Mouse (Mus musculus) cerebellum, adult 11 months (tissue): ENCODE data around the gene Mrpl48.
A peak's percentile ranks its signal among the peaks of the same experiment; 100 is the strongest.

ENCODE experiments used
- DNase-seq: peaks from one replicate; pipeline ENCODE4 v3.0.0; 2022

The Mrpl48 gene

DNA sequence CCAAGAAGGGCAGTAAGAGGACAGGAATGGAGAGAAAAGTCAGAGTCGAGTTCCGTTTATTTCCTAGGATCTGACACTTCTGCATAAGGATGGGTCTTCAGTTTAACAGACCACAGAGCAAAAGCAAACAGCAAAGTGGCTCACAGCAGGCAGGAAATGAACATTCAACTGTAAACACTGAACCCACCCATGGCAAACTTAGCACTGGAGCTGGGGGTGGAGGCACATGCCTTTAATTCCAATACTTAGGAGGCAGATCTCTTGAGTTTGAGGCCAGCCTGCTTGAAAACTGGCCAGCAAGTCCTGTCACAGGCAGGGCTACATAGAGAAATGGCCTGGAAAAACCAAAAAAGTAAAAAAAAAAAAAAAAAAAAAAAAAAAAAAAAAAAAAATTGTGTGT is 74.6 kb downstream of the Mrpl48 start:
- DNase-seq: no peak

DNA sequence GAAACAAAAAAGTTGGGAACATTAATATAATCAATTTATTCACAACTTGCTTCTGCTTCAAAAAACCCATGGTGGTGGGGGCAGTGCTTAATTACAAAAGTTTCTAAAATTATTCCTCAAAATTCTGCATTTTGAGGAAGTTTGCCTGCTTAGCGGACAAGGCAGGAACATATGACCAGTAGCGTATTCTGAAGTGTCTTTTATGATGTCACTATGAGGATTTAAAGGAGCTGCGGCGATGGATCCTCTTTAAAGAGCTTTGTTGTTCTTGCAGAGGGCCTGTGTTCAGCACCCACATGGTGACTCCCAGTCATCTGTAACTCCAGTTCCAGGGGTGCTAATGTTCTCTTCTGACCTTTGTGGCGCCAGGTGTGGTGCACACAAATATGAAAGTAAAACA is 77.3 kb downstream of the Mrpl48 start:
- DNase-seq: no peak

DNA sequence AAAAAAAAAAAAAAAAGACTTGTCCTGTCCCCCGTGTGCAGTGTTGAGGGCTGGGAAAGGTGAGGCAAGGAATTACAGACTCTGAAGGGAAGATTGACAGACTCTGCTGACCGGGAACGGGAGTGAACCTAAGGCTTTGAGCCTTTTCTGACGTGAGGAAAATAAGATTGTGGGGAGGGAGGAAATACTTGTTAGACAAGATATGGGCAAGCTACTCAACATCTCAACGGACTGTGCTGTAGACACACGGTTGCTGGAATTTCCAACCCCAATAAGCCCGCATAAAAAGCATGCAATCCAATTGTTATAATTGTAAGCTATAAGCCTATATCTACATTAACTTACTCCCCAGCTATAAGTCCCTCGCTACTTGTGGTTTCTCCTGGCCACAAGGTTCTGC is 83.4 kb downstream of the Mrpl48 start:
- DNase-seq: no peak

DNA sequence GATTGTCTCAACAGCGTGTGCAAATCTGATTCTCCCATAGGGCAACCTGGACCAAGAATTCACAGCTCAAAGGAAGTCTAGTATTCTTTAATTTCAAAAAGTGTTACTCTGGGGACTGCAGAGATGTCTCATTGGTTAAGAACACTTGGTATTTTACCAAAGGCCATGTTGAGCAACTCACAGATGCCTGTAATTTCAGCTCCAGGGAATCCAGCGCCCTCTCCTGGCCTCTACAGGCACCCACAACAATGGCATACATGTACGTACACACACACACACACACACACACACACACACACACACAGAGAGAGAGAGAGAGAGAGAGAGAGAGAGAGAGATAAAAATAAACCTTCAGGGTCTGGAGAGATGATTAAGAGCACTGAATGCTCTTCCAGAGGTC is 85.9 kb downstream of the Mrpl48 start:
- no peak for DNase-seq

DNA sequence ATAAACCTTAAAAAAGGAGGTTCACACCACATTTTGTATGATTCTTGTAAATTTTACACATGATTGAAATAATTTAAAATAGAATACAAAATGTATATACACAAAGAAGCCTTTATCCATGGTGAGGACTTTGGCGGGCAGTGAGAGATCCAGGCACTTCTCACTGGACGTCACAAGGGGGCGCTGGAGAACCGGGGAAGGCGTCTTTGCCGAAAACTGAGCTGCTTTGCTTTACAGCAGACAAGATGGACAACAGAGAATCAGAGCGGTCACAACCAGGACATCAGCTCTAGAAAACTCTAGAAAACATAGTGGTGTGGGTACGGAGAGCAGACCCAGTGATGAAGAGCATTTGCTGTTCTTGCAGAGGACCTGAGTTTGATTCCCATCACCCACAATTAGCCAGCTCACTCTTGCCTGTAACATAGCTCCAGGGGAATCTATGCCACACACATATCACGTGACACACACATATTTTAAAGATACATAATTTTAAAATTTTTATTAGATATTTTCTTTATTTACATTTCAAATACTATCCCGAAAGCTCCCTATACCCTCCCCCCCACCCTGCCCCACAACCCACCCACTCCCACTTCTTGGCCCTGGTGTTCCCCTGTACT is 87.3 kb downstream of the Mrpl48 start:
- DNase-seq: peak; percentile 69

DNA sequence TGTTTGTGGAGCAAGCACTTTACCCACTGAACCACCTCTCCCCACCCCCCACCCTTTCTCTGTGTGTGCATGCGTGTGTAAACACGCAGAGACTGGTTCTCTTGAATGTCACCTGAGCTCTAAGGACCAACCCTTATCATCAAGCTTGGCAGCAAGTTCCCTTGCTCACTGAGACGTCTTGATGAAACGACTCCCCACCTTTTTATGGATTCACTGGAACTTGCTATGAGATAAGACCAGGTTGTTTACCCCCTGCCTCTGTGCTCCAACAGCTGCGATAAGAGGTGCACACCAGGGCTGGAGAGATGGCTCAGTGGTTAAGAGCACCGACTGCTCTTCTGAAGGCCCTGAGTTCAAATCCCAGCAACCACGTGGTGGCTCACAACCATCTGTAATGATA is 87.9 kb downstream of the Mrpl48 start:
- DNase-seq: no peak

DNA sequence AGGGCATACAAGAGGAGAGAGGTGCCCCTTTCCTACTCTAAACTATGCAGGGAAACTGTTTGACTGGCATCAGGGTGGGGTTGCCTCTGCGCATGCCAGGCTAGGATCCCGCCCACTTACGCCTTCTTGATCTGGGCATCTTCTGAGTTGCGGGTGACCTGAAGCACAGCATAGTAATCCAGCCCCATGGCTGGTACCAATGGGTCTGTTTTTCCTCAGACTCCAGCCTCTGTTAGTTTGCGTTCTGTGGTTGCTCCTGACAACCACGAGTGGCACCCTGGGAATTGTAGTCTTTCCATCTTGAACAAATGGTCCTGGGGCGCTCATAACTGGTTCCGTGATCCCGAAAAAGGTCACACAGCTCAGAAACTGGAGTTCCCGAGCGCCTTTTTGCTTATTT is 93.5 kb downstream of the Mrpl48 start, which contains the start of gene Dnajb13:
Gene Dnajb13, minus strand, starts transcription at position 388 of the 400 bp plus-strand sequence.
- DNase-seq: no peak

DNA sequence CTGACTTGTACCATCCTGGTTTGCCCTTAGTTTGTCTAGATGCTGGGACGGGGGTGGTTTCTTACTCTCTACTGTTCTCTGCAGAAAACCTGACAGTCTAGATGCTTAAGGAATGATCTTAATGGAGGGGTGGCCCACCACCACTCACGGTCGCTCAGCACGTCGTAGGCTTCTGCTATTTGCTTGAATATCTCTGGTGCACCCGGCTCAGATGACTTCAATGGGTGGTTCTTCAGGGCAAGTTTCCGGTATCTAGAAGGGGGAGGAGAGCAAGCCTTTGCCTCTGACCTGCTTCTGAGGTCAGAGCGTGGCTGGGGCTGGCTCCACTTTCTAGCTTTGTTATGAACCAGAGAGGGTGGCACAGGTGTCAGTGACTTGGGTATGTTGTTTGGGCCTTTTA is 96.5 kb downstream of the Mrpl48 start:
- DNase-seq: no peak

DNA sequence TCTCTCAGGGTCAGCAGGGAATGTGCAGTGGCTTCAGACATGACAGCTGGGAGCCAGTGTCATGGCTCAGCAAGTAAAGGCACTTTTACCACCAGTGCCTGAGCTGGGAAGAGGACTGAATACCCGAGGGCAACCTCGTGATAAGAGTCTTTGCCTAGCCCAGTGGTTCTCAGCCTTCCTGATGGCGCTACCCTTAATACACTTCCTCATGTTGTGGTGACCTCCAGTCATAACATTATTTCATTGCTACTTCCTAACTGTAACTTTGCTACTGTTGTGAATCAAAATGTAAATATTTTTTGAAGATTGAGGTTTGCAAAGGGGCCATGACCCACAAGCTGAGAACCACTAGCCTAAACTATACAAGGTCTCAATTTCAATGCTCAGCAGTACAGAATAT is 99.4 kb downstream of the Mrpl48 start:
- no peak for DNase-seq

DNA sequence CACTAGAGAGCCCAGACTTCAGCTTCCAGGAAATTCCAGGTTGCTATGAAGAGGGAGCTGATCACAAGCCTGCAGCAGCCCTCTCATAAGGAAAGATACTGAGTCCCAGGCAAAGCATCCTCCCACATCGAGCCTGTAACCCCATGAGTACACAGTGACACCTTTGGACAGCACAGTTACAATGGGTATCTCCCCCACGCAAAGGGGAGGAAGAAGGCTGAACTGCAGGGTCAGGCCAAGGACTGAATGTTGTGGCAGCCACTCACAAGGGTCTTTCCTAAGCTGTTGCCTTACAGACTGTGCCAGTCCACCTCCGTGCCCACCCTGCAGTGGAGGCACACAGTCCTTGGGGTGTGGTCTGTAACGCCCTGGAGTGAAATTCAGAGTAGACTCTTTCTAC is 101.6 kb downstream of the Mrpl48 start:
- no peak for DNase-seq

DNA sequence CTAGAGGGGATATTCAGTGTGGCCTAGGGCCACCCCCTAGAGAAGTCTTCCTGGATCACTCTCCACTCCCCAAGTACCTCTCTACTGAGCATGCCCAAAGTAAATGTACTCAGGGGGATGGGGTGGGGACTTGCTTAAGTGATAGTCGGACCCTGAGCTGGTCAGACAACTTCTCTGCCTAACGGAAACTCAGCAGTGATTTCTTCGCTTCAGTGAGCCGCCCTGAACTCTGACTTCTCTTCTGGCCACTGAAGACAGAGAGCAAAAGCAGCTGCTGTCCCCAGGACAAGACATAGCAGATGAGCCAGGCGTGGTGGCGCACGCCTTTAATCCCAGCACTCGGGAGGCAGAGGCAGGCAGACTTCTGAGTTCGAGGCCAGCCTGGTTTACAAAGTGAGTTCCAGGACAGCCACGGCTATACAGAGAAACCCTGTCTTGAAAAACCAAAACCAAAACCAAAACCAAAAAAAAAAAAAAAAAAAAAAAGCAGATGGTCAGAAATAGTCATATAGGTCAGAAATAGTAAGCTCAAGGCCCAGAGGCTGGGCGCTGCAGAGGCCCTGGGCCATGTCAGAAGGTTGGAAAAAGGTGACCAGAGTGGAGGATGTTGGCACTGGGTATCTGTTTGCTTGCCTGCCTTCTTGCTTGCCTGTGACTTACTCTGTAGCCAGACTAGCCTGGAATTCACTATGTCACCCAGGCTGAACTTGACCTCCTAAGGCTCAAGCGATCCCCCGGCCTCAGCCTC is 103.2 kb downstream of the Mrpl48 start:
- no peak for DNase-seq

DNA sequence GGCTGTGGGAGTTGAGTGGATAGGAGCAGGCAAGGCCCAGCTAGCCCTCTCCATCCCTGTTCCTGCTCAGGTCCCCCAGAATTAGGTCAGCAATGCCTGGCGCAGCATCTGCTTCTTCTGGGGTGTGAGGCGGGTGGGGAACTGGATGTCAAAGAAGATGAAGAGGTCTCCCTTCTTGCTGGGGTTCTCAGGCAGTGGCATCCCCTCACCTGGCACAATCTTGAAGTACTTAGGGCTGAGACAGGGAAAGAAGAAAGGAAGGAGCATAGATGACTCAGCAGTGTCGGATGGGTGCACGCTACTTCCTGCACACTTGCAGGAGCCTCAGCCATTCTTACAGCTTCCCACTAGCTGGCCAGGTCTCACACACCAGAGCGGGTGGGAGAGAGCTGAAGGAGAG is 105.0 kb downstream of the Mrpl48 start:
- DNase-seq: no peak

DNA sequence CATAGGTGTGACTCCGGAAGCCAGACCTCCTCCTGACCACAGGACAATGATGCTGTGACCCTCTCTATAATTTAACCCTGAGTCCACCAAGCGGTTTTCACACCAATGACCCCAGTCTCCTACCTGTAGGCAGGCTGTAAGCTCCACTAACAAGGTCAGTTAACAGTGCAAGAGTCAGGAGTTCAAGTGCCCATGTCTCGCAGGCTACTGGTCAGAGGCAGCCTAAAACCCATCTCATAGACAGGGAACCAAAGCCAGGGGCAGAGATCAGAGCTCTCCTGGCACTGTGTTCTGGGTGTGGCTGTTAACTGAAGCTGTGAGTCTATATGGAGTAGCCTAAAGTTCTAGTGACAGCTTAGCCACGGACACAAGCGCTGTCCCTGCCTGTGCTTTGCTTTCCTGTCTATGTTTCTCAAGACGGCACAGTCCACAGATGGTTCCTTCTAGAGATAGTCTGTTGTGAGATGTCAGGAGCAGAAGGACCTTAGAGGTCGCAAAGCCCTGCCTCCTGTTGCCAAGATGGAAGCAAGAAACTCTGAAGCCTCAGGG is 105.7 kb downstream of the Mrpl48 start:
- DNase-seq: no peak

DNA sequence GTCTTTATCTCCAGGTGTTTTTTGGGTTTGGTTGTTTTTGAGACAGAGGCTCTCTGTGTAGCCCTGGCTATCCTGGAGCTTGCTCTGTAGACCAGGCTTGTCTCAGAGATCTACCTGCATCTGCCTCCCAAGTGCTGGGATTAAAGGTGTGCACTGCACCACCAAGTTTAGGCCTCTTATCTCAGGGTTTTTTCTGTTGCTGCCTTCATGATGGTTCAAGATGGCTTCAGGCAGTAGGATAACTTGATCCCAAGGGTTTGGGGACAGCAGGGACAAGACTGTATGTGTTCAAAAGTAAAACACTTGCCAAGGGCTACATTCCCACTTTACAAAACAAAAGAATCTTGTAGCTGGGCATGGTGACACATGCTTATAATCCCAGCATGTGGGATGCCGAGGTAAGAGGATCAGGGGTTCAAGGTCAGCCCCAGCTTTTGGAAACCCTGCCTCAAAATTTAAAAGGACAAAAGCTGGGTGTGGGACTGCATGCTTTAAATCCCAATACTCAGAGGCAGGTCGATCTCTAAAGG is 106.2 kb downstream of the Mrpl48 start:
- no peak for DNase-seq

DNA sequence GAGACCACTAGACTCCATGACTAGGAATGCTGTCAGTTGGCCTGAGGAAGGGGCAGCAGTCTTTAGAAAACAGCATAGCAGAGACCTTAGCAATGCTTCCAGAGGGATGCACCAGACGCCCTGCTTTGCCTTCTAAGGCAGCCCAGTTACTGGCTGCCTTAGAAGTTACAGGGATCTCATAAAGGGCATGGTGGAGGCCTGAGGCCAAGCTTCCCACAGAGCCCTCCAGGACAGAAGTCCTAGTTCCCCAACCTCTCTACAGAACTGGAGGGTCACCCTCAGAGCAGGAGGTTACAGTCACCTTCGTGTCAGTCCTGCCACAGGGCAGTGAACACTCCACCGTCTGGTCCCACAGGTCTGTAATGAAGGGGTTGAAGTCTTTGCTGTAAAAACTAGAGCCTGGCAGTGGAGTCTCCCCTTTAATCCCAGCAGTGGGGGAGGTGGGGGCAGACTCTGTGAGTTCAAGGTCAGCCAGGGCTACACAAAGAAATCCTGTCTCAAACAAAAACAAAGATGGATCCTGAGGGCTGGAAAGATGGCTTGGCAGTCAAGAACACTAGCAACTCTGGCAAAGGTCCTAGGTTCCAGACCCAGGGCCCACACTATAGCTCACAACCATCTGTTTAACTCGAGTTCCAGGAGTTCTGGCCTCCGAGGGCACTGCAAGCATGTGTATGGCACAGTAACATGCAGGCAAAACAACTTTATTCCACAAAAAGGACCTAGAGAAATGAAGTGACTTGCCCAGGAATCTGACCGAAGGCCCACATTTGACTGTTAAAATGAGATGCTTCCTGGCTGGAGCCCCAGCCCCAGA is 106.9 kb downstream of the Mrpl48 start:
- DNase-seq: no peak

DNA sequence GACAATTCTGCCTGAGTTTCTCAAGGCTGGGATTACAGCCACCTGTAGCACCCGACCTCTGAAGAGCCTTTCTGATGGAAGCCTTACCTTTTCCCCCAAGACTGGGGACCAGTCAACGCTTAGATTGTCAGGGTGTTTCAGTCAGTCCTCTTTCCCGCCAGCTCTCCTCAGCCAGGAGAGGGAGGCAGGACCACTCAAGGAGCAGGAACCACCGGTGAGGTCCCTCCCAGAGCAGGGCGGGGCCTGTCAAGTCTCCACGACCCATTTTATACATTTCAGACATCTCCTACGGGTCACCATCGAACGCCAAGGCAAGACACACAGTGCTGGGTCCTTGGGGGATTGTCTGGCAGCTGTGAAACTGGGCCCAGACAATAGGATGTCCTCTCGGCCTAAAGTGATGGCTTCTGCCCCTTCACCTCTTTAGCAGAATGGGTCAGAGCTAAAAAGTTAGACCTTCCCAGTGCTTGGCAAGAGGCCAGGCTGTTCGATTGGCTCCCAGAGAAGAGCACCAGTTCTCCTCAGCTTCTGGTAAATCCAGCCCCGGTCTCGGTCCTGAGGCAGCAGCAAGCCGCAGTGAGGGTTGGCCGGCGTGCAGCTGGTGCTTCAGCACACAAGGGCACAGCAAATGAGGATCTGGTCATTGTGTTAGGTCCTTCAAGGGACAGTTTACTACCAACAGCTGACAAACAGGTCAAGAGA is 107.7 kb downstream of the Mrpl48 start:
- DNase-seq: no peak

DNA sequence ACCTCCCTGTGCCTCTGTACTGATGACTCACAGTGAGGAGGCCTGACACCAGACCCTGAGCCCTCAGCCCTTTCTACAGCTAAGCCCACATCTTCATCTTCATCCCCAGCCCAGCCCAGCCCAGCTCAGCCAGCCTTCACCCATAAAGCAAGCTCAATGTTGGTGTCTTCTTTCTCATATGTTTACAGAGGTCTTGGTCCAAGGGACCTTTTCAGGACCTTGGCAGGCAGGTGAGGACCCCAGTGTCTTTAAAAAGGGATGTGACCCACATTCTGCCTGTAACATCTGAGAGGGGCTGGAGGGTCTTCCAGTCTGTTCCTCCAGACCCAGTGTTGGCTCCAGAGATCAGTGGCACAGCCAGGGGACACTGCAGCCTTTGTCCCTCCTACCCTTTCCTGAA is 108.6 kb downstream of the Mrpl48 start:
- no peak for DNase-seq

DNA sequence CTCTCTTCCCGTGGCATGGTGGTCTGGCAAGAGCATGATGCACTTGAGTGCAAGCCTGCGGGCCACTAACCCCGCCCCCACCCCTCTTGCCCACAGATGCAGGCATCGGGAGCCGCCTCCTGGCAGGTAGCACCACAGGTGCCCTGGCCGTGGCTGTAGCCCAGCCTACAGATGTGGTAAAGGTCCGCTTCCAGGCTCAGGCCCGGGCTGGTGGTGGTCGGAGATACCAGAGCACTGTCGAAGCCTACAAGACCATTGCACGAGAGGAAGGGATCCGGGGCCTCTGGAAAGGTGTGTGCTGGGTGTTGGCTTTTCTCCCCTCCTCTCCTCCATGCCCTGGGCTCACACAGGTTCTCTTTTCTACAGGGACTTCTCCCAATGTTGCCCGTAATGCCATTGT is 110.1 kb downstream of the Mrpl48 start:
- DNase-seq: no peak

DNA sequence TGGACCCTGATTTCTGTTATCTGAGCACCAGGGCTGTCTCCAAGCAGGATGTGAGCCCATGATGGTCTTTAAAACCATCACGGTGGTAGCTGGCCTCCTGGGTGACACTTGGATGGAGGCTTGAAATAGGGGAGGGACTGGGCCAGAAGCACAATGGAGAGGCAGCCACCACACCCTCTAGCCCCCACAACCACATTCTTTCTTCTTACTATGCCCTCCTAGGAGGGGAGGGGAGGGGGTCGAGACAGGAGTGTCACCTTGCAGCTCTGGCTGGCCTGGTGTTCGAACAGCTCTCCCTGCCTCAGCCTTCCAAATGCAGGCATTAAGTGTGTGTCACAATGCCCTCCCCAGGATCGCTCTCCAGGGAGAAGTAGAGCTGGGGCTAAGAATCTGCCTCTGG is 110.7 kb downstream of the Mrpl48 start:
- DNase-seq: no peak

DNA sequence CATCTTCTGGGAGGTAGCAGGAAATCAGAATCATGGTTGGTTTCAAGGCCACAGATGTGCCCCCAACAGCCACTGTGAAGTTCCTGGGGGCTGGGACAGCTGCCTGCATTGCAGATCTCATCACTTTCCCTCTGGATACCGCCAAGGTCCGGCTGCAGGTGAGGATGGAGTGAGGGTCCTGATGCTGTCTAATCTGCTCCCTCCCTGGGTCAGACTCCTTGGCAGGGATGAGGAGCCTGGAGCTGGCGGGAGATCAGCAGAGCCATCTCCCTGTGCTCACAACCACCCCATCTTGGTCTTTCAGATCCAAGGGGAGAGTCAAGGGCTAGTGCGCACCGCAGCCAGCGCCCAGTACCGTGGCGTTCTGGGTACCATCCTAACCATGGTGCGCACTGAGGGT is 111.3 kb downstream of the Mrpl48 start:
- DNase-seq: no peak

DNA sequence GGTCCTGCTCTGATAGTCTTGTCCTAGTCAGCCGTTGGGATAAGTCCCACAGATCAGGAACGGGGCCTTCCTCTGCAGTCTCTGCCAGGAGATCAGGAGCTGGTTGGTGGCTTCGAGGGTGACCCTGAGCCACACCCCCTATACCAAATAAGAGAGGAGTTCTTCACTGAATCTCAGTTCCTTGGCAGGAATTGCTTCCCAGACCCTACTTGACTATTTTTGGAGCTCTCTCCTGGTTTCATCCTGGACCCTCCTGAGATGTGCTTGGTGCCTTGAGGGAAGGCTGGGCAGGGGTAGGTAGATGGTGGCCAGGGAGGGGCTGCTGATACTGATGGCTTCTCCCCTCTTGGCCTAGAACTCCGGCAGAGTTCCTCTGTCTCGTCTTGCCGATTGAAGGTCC is 111.7 kb downstream of the Mrpl48 start:
- DNase-seq: no peak
